Mouse (Mus musculus): ENCODE results near the gene Lce3e.
A peak's percentile ranks its signal among the peaks of the same experiment; 100 is the strongest.

The Lce3e gene

GRCm38 (mm10) chr3:92966761-92967160 lies at the start of gene Lce3e:
Gene Lce3e (plus strand): TSS chr3:92967061.
- DNase-seq: no peak

- DNase-seq: no peak
These were observed 46.5 kb upstream of the Lce3e start for GRCm38 (mm10) chr3:92920364-92920763.

GRCm38 (mm10) chr3:92926130-92926529 lies 40.7 kb upstream of the Lce3e start, which contains the start of gene Lce3a:
Gene Lce3a (minus strand): TSS chr3:92926230.
- DNase-seq: no peak

- DNase-seq: no peak
These were observed 34.2 kb upstream of the Lce3e start, which contains the start of gene Lce3b for GRCm38 (mm10) chr3:92932679-92933078. Gene Lce3b (plus strand): TSS chr3:92932979.

- no peak for DNase-seq
These were observed 22.7 kb upstream of the Lce3e start, which contains the start of gene Lce3c for GRCm38 (mm10) chr3:92944186-92944585. Gene Lce3c (plus strand): TSS chr3:92944486.

GRCm38 (mm10) chr3:92957090-92957489 lies 9.8 kb upstream of the Lce3e start, which contains the start of gene Lce3d:
Gene Lce3d (plus strand): TSS chr3:92957390.
- no peak for DNase-seq

- DNase-seq: no peak
These were observed 11.6 kb downstream of the Lce3e start for GRCm38 (mm10) chr3:92978484-92978883.

GRCm38 (mm10) chr3:92991926-92992325 lies 25.1 kb downstream of the Lce3e start, which contains the start of gene Lce3f:
Gene Lce3f (plus strand): TSS chr3:92992226.
- no peak for DNase-seq

GRCm38 (mm10) chr3:92998691-92999090 lies 31.8 kb downstream of the Lce3e start:
- peak; percentile 9 for DNase-seq

GRCm38 (mm10) chr3:93000621-93001020 lies 33.8 kb downstream of the Lce3e start:
- no peak for DNase-seq

GRCm38 (mm10) chr3:93002843-93003242 lies 36.0 kb downstream of the Lce3e start:
- DNase-seq: no peak

- DNase-seq: no peak
These were observed 47.5 kb downstream of the Lce3e start for GRCm38 (mm10) chr3:93014378-93014801.

- DNase-seq: no peak
These were observed 48.0 kb downstream of the Lce3e start for GRCm38 (mm10) chr3:93014871-93015270.

- no peak for DNase-seq
These were observed 48.7 kb downstream of the Lce3e start, which contains the start of gene Crct1 for GRCm38 (mm10) chr3:93015460-93016104. Gene Crct1 (minus strand): TSS chr3:93015687.
